29 mouse cellular contexts compared by ENCODE assay signal in the genomic region with DNA sequence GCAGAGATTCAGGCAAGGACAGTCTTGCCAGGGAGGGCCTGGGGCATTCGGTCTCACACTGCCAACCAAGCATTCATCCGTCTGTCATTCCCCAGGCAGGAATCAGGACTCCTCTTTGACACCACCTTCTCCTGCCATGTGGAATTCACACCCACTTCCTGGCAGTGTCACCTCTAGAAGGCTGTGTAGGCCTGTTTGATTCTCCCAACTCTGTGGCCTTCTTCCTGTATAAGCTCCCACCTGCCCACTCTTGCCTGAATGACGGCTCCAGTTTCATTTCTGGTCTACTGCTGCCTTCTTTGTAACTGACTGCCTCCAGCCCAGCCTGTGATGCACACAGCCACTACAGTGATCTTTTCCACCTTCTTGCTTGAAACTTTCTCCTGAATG. TPM values are rescaled to one million over a fixed set of nuclear protein-coding genes. Genes with fewer than 3 reads are reported as not detected.
DNase-seq lines count a peak whose midpoint lies in the region; ATAC-seq and TF ChIP-seq lines count a peak whose summit lies in the region.
"Had no signal": no experiment of that assay in that cellular context is flagged by ENCODE, and none has a peak within 500 bp of the region (broad histone marks: within the 10 kb centered on the region; RNA-seq: fewer than 3 reads in every experiment).

No protein-coding gene starts in this region.

- no peak overlapping the region for H3K4me2 ChIP-seq in stomach, postnatal 0 days (replicated peaks; ENCODE audit: low read depth)
- H3K4me2 ChIP-seq: hindbrain, embryonic 12.5 days; limb, embryonic 12.5 days; liver, embryonic 15.5 days; midbrain, embryonic 12.5 days had no signal

- H3K27ac ChIP-seq in stomach, postnatal 0 days (replicated peaks): peak overlapping the region; percentile 80
- no peak overlapping the region for H3K27ac ChIP-seq in thymus, adult 2 months (ENCODE audit: control insufficient read depth, insufficient read depth, low read length)
- H3K27ac ChIP-seq: forebrain, embryonic 10.5 days; heart, embryonic 10.5 days; hindbrain, embryonic 12.5 days; limb, embryonic 12.5 days; liver, embryonic 15.5 days; macrophage; midbrain, embryonic 12.5 days had no signal

- H3K4me1 ChIP-seq in stomach, postnatal 0 days (replicated peaks; ENCODE audit: control insufficient read depth, insufficient read depth): no peaks in the 10 kb centered on the region
- H3K4me1 ChIP-seq in thymus, adult 2 months (replicated peaks; ENCODE audit: control insufficient read depth, insufficient read depth, low read length): no peaks in the 10 kb centered on the region
- H3K4me1 ChIP-seq: liver, embryonic 15.5 days; midbrain, embryonic 12.5 days had no signal

- no peak overlapping the region for H3K9ac ChIP-seq in stomach, postnatal 0 days (ENCODE audit: low read length)
- H3K9ac ChIP-seq: hindbrain, embryonic 12.5 days; limb, embryonic 12.5 days; liver, embryonic 15.5 days; midbrain, embryonic 12.5 days had no signal

- no peak for TF ChIP-seq EP300 in stomach, postnatal 0 days (optimal IDR thresholded peaks at IDR 0.05)

- no peak for TF ChIP-seq POLR2A in thymus, adult 2 months (IDR thresholded peaks at IDR 0.05; ENCODE audit: control insufficient read depth, extremely low read depth, insufficient read depth, low read length, poor library complexity)

- H3K27me3 ChIP-seq in stomach, postnatal 0 days (ENCODE audit: control insufficient read depth, insufficient read depth, low read length): no peaks in the 10 kb centered on the region
- H3K27me3 ChIP-seq in thymus, adult 2 months (ENCODE audit: control insufficient read depth, insufficient read depth, low read length): no peaks in the 10 kb centered on the region
- H3K27me3 ChIP-seq: hindbrain, embryonic 12.5 days; limb, embryonic 12.5 days; liver, embryonic 15.5 days; midbrain, embryonic 12.5 days had no signal

- TF ChIP-seq CTCF in stomach, postnatal 0 days (IDR thresholded peaks at IDR 0.05; ENCODE audit: low read depth): no peak
- no peak for TF ChIP-seq CTCF in thymus, adult 2 months (IDR thresholded peaks at IDR 0.05; ENCODE audit: borderline replicate concordance, control insufficient read depth, extremely low read depth, insufficient read depth, low read length, poor library complexity)

- peak; percentile 24 to 35 for DNase-seq in frontal cortex, postnatal 36 days (ENCODE audit: low spot score in 2 of 2)
- DNase-seq in frontal cortex, postnatal 14 days (ENCODE audit: low spot score in 2 of 2): no peak
- DNase-seq in right cerebral cortex, adult 18-20 months: peak; percentile 45
- DNase-seq in right cerebral cortex, postnatal 4 days: no peak
- DNase-seq in gonadal fat pad, adult 2 months (ENCODE audit: low read depth): peak; percentile 90
- no peak for DNase-seq in stomach, postnatal 0 days (ENCODE audit: low spot score)
- DNase-seq in thymus, adult 2 months: no peak
- no peak for DNase-seq in adrenal gland, adult 8-10 months
- DNase-seq: B cell, adult 2 months; cerebellum, adult 8-10 months; gastrocnemius, postnatal 36 days; heart, postnatal 10 days; kidney, adult 2 months; kidney, postnatal 25 days; spleen, adult 18-20 months; thymus, postnatal 25 days had no signal

- no peak for ATAC-seq in stomach, postnatal 0 days (ENCODE audit: low FRiP score, low TSS enrichment)
- ATAC-seq: inflammation-experienced regulatory T-cells, adult 6 months had no signal

- no peaks in the 10 kb centered on the region for H3K36me3 ChIP-seq in stomach, postnatal 0 days (ENCODE audit: control insufficient read depth, insufficient read depth, low read length)
- H3K36me3 ChIP-seq in thymus, adult 2 months (ENCODE audit: control insufficient read depth, insufficient read depth, low read length): peaks cover 18% of the 10 kb centered on the region
- H3K36me3 ChIP-seq: forebrain, embryonic 10.5 days; heart, embryonic 10.5 days; hindbrain, embryonic 12.5 days; limb, embryonic 12.5 days; liver, embryonic 15.5 days; midbrain, embryonic 12.5 days had no signal

- no peaks in the 10 kb centered on the region for H3K9me3 ChIP-seq in stomach, postnatal 0 days (ENCODE audit: control insufficient read depth, low read length)
- H3K9me3 ChIP-seq: forebrain, embryonic 10.5 days; heart, embryonic 10.5 days; hindbrain, embryonic 12.5 days; limb, embryonic 12.5 days; liver, embryonic 15.5 days; midbrain, embryonic 12.5 days had no signal

- 63% methylated on average over 3 of the region's 3 CpGs for WGBS in stomach, postnatal 0 days
- WGBS in thymus, adult 2 months: 91% methylated on average over 3 of the region's 3 CpGs

- no peak overlapping the region for H3K4me3 ChIP-seq in stomach, postnatal 0 days (ENCODE audit: low read depth, low read length)
- no peak overlapping the region for H3K4me3 ChIP-seq in thymus, adult 2 months (ENCODE audit: control insufficient read depth, insufficient read depth, low read length)
- H3K4me3 ChIP-seq: forebrain, embryonic 10.5 days; heart, embryonic 10.5 days; hindbrain, embryonic 12.5 days; left cerebral cortex, adult 2 months; limb, embryonic 12.5 days; liver, embryonic 15.5 days; midbrain, embryonic 12.5 days had no signal

RNA-seq across cellular contexts. Expression of gene Arhgap25, which starts 49.2 kb away (rescaled TPM):
- polyA plus RNA-seq in gonadal fat pad, adult 2 months (2012; rRNA removed): 2.0 TPM in 2 replicates
- 3.6 and 3.7 TPM in 2 replicates for polyA plus RNA-seq in stomach, postnatal 0 days (2015; fragmentation: Nextera tagmentation; extraction: Ambion mirVana)
- polyA plus RNA-seq in thymus, adult 2 months (2012; rRNA removed): 17.2 TPM in 2 replicates
- 1 to 10 TPM; 2.6 to 7.4 (median 5.1) TPM for total RNA-seq in adrenal gland, adult 8-10 months (2022)

RNA-seq across cellular contexts. Expression of gene Bmp10, which starts 55.1 kb away (rescaled TPM):
- not detected in 2 replicates for polyA plus RNA-seq in gonadal fat pad, adult 2 months (2012; rRNA removed)
- polyA plus RNA-seq in stomach, postnatal 0 days (2015; fragmentation: Nextera tagmentation; extraction: Ambion mirVana): not detected in 2 replicates
- 0.08 and 4.8 TPM in 2 replicates for polyA plus RNA-seq in thymus, adult 2 months (2012; rRNA removed)
- not detected for total RNA-seq in adrenal gland, adult 8-10 months (2022)
- total RNA-seq: common myeloid progenitor, adult 5-6 weeks; gastrocnemius, postnatal 36 days; left cerebral cortex, adult 2 months had no signal
- polyA plus RNA-seq: embryonic facial prominence, embryonic 11.5 days; forebrain, embryonic 10.5 days; frontal cortex, adult 2 months; hindbrain, embryonic 12.5 days; inflammation-experienced regulatory T-cells, adult 6 months; kidney, adult 2 months; limb, embryonic 12.5 days; macrophage; midbrain, embryonic 12.5 days; stomach, embryonic 14.5 days had no signal

Comparison
In these comparisons a context has a peak if more than half of its experiments do, and no peak if none do; other contexts are left out.
1. DNase-seq: peak in frontal cortex, postnatal 36 days (2 of 2), right cerebral cortex, adult 18-20 months (single experiment) and gonadal fat pad, adult 2 months (single experiment); none in frontal cortex, postnatal 14 days (0 of 2), right cerebral cortex, postnatal 4 days (single experiment), stomach, postnatal 0 days (single experiment), thymus, adult 2 months (single experiment) and adrenal gland, adult 8-10 months (single experiment).